Mouse (Mus musculus) layer of hippocampus, adult 2 months (tissue): ENCODE results near the gene Osm. TPM values are rescaled to one million over a fixed set of nuclear protein-coding genes. Genes with fewer than 3 reads are reported as not detected.

Experiments used
- DNase-seq, 2 experiments: peaks; one replicate each; pipeline ENCODE4 v3.0.0; 2022; ENCODE audit warnings: low spot score in 2 of 2
- H3K27ac ChIP-seq: fragments of 200-600 bp; 2 replicates; pipeline ENCODE4 v1.8.1; 2022
- H3K4me3 ChIP-seq: fragments of 200-600 bp; 2 replicates; pipeline ENCODE4 v1.8.1; 2022; ENCODE audit warnings: mild to moderate bottlenecking
- CTCF ChIP-seq: fragments of 200-600 bp; conservative IDR thresholded peaks from 2 replicates; pipeline ENCODE4 v1.8.1; 2022; ENCODE audit warnings: antibody characterized with exemption, mild to moderate bottlenecking, moderate library complexity
- total RNA-seq, 2 experiments: library from RNA; stranded (reverse); gene quantifications; 2 replicates each; pipeline ENCODE4 v1.2.3; 2021

Osm gene
- total RNA-seq, 2 experiments from 2014 or later = 0.15 to 0.20 TPM

- H3K4me3 ChIP-seq = no peak overlapping the region
- no peak for DNase-seq
Observed at GRCm38 (mm10) chr11:4219908-4220307, 16.3 kb upstream of the Osm start.

GRCm38 (mm10) chr11:4220443-4221400, 15.5 kb upstream of the Osm start:
- H3K4me3 ChIP-seq = no peak overlapping the region
- no peak overlapping the region for H3K27ac ChIP-seq
- peak; percentile 92 for TF ChIP-seq CTCF
- peak; percentile 48 to 78 for DNase-seq

More at GRCm38 (mm10) chr11:4219908-4220307, 16.3 kb upstream of the Osm start:
- peak overlapping the region; percentile 82; the same call in 1 of the 2 replicates for H3K27ac ChIP-seq
- TF ChIP-seq CTCF = no peak

DNA sequence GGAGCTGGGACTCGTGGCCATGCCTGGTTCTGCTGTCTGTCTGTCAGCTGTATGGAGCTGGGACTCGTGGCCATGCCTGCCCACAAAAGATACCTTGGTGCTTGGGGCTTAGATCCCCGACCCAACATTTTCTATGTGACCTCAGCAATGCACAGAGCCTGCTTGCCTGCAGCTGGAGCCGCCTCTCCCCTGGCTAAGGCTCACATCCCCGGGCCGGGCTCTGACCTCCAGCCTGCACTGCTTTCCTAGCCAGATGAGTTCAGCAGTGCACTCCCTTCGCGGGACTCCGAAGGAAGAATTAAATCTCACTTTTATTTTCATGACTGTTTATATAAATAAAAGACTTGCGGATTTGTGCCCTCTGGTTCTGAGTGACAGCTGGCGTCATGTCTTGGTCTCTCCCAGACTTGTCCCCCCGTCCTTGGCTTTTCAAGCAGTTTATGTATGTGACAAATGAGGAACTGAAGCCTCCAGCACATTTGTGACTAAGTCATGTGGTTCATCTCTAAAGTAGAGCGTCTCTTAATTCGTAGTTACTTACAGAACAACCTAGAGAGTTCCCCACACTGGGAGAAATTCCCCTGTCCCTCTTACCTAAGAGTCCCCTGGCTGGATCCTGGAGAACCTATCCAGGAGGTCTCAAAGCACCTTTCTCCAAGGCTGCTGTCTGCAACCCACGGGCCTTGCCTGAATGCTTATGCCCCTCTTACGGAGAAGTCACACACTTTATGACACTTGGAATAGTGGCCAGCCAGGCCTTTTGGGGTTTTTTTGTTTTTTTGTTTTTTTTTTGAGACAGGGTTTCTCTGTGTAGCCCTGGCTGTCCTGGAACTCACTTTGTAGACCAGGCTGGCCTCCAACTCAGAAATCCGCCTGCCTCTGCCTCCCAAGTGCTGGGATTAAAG, 13.9 kb upstream of the Osm start:
- H3K4me3 ChIP-seq = no peak overlapping the region
- no peak overlapping the region for H3K27ac ChIP-seq
- DNase-seq = no peak
- no peak for TF ChIP-seq CTCF

DNA sequence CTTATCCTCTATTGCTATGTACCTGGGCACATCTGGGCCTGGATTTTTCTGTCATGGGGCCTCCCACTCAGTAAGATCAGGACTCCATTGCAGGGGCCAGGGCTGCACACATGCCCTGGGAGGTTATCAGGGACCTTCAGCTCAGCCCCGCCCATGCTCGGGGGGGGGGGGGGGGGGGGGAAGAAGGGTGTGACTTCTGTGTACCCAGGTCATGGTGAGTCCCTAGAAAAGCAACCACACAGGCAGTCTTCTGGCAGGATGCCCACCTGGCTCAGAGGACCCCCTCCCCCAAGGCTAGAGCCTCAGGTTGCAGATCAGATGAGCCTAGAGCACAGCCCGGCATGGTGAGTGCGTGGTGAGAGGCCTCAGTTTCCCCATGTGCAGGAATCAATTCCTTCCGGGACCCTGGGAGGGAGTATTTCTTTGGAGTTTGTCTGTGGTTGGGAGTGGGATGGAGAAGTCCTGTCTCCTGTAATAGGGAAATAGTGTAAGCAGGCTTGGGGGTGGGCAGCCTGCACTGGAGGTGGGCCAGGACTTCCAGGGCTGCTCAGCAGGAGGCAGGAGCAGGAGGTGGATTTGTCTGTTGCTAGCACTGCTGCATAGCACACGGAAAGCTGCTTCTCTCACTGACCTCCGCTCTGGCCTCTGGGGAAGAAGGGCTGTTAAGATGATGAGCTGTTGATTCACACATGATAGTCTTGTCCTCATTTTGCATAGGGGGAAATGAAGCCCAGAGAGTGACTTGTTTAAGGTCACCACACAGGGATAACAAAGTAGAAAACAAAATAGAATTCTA, 12.6 kb upstream of the Osm start:
- no peak for TF ChIP-seq CTCF
- Histone ChIP-seq H3K4me3 (no peak overlapping the region), H3K27ac (no peak overlapping the region)
- DNase-seq = no peak

- no peak overlapping the region for H3K4me3 ChIP-seq
- TF ChIP-seq CTCF = no peak
- no peak for DNase-seq
- no peak overlapping the region for H3K27ac ChIP-seq
Observed at GRCm38 (mm10) chr11:4224223-4224622, 12.0 kb upstream of the Osm start.

DNA sequence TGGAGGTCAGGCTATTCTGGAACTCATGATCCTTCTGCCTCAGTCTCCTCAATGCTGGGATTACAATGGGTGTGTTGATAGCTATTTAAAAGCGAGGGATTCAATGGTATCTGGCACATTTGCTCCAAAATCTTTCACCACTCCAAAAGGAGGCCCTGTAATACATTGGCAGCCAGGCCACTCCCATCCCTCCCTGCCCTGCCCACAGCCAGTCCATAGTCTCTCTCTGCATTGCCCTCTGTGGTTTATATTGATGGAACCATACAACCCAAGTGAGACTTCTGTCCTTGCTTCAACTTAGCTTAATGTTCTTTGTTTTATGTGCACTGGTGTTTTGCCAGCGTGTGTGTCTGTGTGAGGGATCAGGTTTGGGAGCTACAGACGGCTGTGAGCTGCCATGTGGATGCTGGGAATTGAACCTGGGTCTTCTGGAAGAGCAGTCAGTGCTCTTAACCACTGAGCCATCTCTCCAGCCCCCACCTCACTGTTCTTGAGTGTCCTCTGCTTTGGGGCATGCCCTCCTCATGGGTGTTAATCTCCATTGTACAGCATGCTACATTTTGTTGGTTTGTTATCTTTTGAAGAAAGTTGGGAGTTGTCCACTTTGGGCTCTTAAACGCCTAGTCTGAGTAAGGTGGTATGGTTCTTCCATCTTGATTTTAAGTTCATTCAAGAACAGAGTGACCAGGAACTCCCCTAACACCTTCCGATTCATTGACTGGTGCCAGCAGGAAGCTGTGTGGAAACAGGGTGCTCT, 9.5 kb upstream of the Osm start:
- TF ChIP-seq CTCF = no peak
- no peak for DNase-seq

GRCm38 (mm10) chr11:4228463-4228862, 7.8 kb upstream of the Osm start:
- DNase-seq = no peak
- TF ChIP-seq CTCF = no peak
- no peak overlapping the region for H3K4me3 ChIP-seq
- H3K27ac ChIP-seq = no peak overlapping the region

More for the DNA sequence above, 9.5 kb upstream of the Osm start:
- Histone ChIP-seq H3K4me3 (no peak overlapping the region), H3K27ac (no peak overlapping the region)

DNA sequence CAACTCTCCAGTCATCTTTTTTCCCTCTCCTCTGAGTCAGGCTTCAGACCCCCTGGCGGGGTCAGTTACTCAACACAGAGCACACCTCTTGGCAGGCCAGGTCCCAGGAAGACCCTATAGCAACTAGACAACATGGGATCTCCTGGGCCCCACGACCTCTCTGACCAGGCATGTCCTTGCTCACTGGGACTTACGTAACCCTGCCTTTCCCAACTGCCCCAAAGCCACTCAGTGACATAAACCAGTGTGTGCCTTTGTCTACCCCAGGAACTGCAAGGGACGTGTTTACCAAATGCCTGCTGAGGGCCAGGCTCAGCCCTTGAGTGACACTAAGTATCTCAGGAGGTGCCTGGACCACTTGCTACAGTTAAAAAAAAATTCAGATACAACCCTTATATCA, 6.4 kb upstream of the Osm start:
- Histone ChIP-seq H3K4me3 (no peak overlapping the region), H3K27ac (no peak overlapping the region)
- TF ChIP-seq CTCF = no peak
- no peak for DNase-seq

DNA sequence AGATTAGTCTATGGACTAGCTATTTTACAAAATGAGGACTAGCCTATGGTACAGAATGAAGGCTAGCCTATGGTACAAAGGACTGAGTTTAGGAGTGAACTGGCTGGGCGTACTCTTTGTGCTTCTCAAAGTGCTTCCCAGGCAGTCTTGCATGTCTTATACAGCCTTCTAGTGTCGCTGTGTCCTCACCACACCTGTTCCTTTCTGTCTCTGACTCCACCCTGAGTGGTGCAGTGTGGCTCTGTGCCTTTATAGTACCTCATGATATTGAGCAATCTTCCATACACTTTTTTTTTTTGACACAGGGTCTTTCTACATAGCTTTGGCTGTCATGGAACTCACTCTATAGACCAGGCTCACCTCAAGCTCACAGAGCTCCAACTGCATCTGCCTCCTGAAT, 4.8 kb upstream of the Osm start:
- TF ChIP-seq CTCF = no peak
- no peak overlapping the region for H3K27ac ChIP-seq
- DNase-seq = no peak
- H3K4me3 ChIP-seq = no peak overlapping the region

DNA sequence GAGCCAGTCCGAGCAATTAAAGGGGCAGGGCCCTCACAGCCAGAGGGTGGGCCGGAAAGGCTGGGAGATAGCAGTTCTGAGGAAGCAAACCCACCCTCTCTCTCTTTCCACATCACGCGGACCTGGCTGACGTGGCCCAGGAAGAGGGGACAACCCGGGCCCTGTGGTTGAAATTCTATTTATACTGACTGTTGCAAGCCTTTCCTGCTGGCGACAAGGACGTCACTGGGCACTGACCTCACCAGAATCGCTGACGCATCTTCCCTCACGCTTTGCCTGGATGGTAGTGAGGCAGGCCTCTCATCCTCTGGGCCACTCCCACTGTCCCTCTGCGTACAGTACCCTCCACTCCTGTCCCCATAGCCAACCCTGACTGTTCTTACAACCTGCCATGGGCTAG, 3.6 kb upstream of the Osm start:
- Histone ChIP-seq H3K27ac (no peak overlapping the region), H3K4me3 (no peak overlapping the region)
- no peak for DNase-seq
- TF ChIP-seq CTCF = no peak

DNA sequence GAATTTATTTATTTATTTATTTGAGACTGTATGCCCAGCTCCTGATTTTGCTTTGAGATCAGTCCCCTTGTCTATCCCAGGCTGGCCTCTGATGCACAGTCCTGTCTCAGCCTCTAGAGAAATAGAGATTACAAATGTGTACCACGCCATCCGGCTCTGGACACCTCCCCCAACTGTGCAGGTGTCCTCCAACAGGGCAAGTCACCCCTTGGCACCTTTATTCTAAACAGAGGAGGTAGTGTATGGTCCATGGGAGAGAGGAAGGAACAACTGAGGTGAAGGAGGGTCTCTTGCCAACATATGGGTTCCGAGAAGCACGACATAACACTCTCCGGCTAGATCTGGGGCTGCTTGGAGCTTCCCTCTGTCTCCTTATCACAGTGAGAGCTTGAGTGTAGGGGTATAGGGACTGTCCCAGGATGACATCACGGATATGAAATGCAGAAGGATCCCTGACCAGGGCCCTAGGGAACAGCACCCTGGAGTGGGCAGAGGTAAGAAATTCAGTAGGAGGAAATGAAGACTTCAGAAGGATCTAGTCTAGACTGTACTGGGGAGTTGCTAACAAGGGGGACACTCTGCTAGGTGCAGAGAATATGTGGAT, 1.1 kb upstream of the Osm start:
- no peak overlapping the region for H3K27ac ChIP-seq
- DNase-seq = no peak
- H3K4me3 ChIP-seq = no peak overlapping the region
- no peak for TF ChIP-seq CTCF
